Mouse (Mus musculus): ENCODE measurements at regions not wholly inside any gene's neighbourhood (a gene's known extent, or its start where the extent isn't known, plus 50 kb on each side); places are given as distances from the start of the nearest gene placed in this dataset.

- no peak for DNase-seq (ENCODE audit: low read depth, low spot score)
These were observed 426.9 kb downstream of the Insc start for GRCm38 (mm10) chr7:115170439-115170838.

- no peak for DNase-seq (ENCODE audit: low read depth, low spot score)
These were observed 449.0 kb downstream of the Insc start for GRCm38 (mm10) chr7:115192482-115192881.

- DNase-seq (ENCODE audit: low read depth, low spot score): no peak
These were observed 449.7 kb downstream of the Insc start for GRCm38 (mm10) chr7:115192992-115193761.

GRCm38 (mm10) chr7:115204916-115205315, 461.4 kb downstream of the Insc start:
- no peak for DNase-seq (ENCODE audit: low read depth, low spot score)

GRCm38 (mm10) chr7:115206479-115207134, 463.1 kb downstream of the Insc start:
- no peak for DNase-seq (ENCODE audit: low read depth, low spot score)

- DNase-seq (ENCODE audit: low read depth, low spot score): no peak
These were observed 465.3 kb downstream of the Insc start for GRCm38 (mm10) chr7:115208781-115209180.

GRCm38 (mm10) chr7:115210012-115210411, 466.5 kb downstream of the Insc start:
- no peak for DNase-seq (ENCODE audit: low read depth, low spot score)

- peak; percentile 60 for DNase-seq (ENCODE audit: low read depth, low spot score)
These were observed 473.3 kb downstream of the Insc start for GRCm38 (mm10) chr7:115216838-115217237.

GRCm38 (mm10) chr7:115217255-115217654, 473.8 kb downstream of the Insc start:
- DNase-seq (ENCODE audit: low read depth, low spot score): no peak

- no peak for DNase-seq (ENCODE audit: low read depth, low spot score)
These were observed 474.2 kb downstream of the Insc start for GRCm38 (mm10) chr7:115217712-115218111.

- no peak for DNase-seq (ENCODE audit: low read depth, low spot score)
These were observed 475.2 kb downstream of the Insc start for GRCm38 (mm10) chr7:115218596-115219180.

- DNase-seq (ENCODE audit: low read depth, low spot score): no peak
These were observed 479.1 kb downstream of the Insc start for GRCm38 (mm10) chr7:115222642-115223041.

GRCm38 (mm10) chr7:115230525-115230924, 487.0 kb downstream of the Insc start:
- DNase-seq (ENCODE audit: low read depth, low spot score): no peak

- no peak for DNase-seq (ENCODE audit: low read depth, low spot score)
These were observed 490.4 kb downstream of the Insc start for GRCm38 (mm10) chr7:115233850-115234436.

- no peak for DNase-seq (ENCODE audit: low read depth, low spot score)
These were observed 493.6 kb downstream of the Insc start for GRCm38 (mm10) chr7:115237131-115237530.

- DNase-seq (ENCODE audit: low read depth, low spot score): no peak
These were observed 508.3 kb downstream of the Insc start for GRCm38 (mm10) chr7:115251591-115252369.

GRCm38 (mm10) chr7:115252370-115252750, 508.9 kb downstream of the Insc start:
- DNase-seq (ENCODE audit: low read depth, low spot score): no peak

- DNase-seq (ENCODE audit: low read depth, low spot score): no peak
These were observed 515.1 kb downstream of the Insc start for GRCm38 (mm10) chr7:115258626-115259025.

- DNase-seq (ENCODE audit: low read depth, low spot score): no peak
These were observed 519.6 kb downstream of the Insc start for GRCm38 (mm10) chr7:115263082-115263481.

GRCm38 (mm10) chr7:115266141-115266540, 522.6 kb downstream of the Insc start:
- DNase-seq (ENCODE audit: low read depth, low spot score): no peak

- no peak for DNase-seq (ENCODE audit: low read depth, low spot score)
These were observed 527.3 kb downstream of the Insc start for GRCm38 (mm10) chr7:115270803-115271202.

GRCm38 (mm10) chr7:115274836-115275235, 531.3 kb downstream of the Insc start:
- DNase-seq (ENCODE audit: low read depth, low spot score): no peak

All from CD4-positive helper T cell, adult 2 months (primary cell).